Mouse (Mus musculus) gastrocnemius, postnatal 25 days (tissue): ENCODE results near the gene Grid2ip. TPM values are rescaled to one million over a fixed set of nuclear protein-coding genes. Genes with fewer than 3 reads are reported as not detected.

Source experiments
- DNase-seq: peaks from one replicate; pipeline ENCODE4 v3.0.0; 2022
- total RNA-seq, 2 experiments: library from RNA; stranded (reverse); gene quantifications; 1 replicate in 1 of 2; 2 replicates in 1 of 2; pipeline ENCODE4 v1.2.3; 2021

The Grid2ip gene
- total RNA-seq, 2 experiments from 2014 or later, result not detected

GRCm38 (mm10) chr5:143421484-143421883, 64.3 kb downstream of the Grid2ip start:
- DNase-seq, result no peak

- DNase-seq, result no peak
Observed at GRCm38 (mm10) chr5:143422990-143423389, 65.9 kb downstream of the Grid2ip start.

- DNase-seq, result no peak
Observed at GRCm38 (mm10) chr5:143423899-143424519, 66.9 kb downstream of the Grid2ip start.

- peak; percentile 41 for DNase-seq
Observed at GRCm38 (mm10) chr5:143434421-143434820, 77.3 kb downstream of the Grid2ip start.

- DNase-seq, result no peak
Observed at GRCm38 (mm10) chr5:143441298-143441697, 84.2 kb downstream of the Grid2ip start.

GRCm38 (mm10) chr5:143441753-143442152, 84.6 kb downstream of the Grid2ip start:
- DNase-seq, result no peak

Other genes starting within 250 kb of the Grid2ip start
- 10 to 100 TPM; 14.8 to 16.1 TPM for gene Rnf216, start 244.3 kb upstream of the Grid2ip start, total RNA-seq
- gene Olfr718-ps1, start 209.8 kb upstream of the Grid2ip start, total RNA-seq, result under 1 TPM in 1 of 2 experiments, not detected in 1; 0.05 TPM
- gene Rbak, start 176.6 kb upstream of the Grid2ip start, total RNA-seq, result 1 to 10 TPM; 3.6 to 3.7 TPM
- not detected for gene Spdye4b, start 176.3 kb upstream of the Grid2ip start, total RNA-seq
- gene Spdye4a, start 130.4 kb upstream of the Grid2ip start, total RNA-seq, result not detected
- gene Zfp12, start 122.2 kb upstream of the Grid2ip start, total RNA-seq, result 1 to 10 TPM; 6.7 to 8.0 TPM
- 1 to 10 TPM; 2.9 to 3.1 TPM for gene Zfp316, start 87.3 kb upstream of the Grid2ip start, total RNA-seq
- gene Zfp853, start 63.7 kb upstream of the Grid2ip start, total RNA-seq, result under 1 TPM in 1 of 2 experiments, not detected in 1; 0.28 TPM
- 10 to 100 TPM in 1 of 2 experiments, 1 to 10 TPM in 1; 8.1 to 11.2 TPM for gene E130309D02Rik, start 42.0 kb upstream of the Grid2ip start, total RNA-seq
- 10 to 100 TPM; 32.1 to 33.0 TPM for gene Zdhhc4, start 28.1 kb upstream of the Grid2ip start, total RNA-seq
- gene Kdelr2, start 46.5 kb downstream of the Grid2ip start, total RNA-seq, result 10 to 100 TPM; 34.1 to 40.0 TPM
- 1 to 10 TPM; 6.0 to 7.2 TPM for gene Daglb, start 107.2 kb downstream of the Grid2ip start, total RNA-seq
- gene Rac1, start 170.7 kb downstream of the Grid2ip start, total RNA-seq, result 100 to 1,000 TPM; 180 to 184 TPM